Mouse (Mus musculus): ENCODE measurements around the gene Capn1. TPM values are rescaled to one million over a fixed set of nuclear protein-coding genes. Genes with fewer than 3 reads are reported as not detected.

Gene Capn1
- total and polyA plus RNA-seq, 3 experiments: 42.5 to 75.2 TPM; not detected in 1

DNA sequence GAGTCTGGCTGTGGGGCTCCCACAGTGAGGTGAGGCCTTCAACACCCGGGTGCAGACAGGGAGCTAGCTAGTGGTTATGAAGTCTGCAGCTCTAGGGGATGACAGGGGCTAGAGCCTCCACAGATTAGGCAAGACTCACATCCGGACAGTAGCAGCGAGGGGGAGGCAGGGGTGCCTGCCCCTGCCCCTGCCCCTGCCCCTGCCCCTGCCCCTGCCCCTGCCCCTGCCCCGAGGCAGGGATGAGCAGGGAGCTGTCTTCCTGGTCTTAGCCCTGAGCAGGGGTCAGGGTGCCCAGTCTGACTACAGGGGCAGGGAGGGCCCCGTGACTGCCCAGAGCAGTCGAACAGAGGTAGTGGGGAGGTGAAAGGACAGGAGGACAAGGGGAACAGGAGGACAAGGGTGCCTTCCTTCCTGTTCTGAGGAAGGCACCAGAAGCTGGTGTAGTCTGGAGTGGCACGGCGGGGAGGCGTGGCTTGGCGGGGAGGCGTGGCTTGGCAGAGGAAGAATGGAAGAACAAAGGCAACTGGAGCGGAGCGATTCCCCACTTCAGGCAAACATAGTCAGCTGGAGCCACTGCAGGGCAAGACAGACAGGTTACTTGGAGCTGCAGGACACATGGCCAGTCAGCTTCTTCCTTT is 26.8 kb downstream of the Capn1 start:
- H3K9me3 ChIP-seq (replicated peaks; ENCODE audit: insufficient read depth, low read length): no peaks in the 10 kb centered on the region
- no peak for TF ChIP-seq ZNF384 (IDR thresholded peaks at IDR 0.05; ENCODE audit: low read depth, low read length)
- TF ChIP-seq TBP (IDR thresholded peaks at IDR 0.05; ENCODE audit: low read depth, low read length): no peak
- TF ChIP-seq EP300 (IDR thresholded peaks at IDR 0.05; ENCODE audit: low read depth in 1 of 2, low read length in 2 of 2): no peak
- no peak for TF ChIP-seq E2F4 (IDR thresholded peaks at IDR 0.05; ENCODE audit: borderline replicate concordance, low read depth, low read length)
- no peak for TF ChIP-seq POLR2A (IDR thresholded peaks at IDR 0.05; ENCODE audit: control insufficient read depth in 1 of 2, insufficient read depth in 1 of 2, low read depth in 1 of 2, low read length in 2 of 2, poor library complexity in 1 of 2)
- TF ChIP-seq SMC3 (IDR thresholded peaks at IDR 0.05; ENCODE audit: low read depth, low read length): no peak
- TF ChIP-seq SIN3A (IDR thresholded peaks at IDR 0.05; ENCODE audit: low read length): no peak
- TF ChIP-seq MAFK (IDR thresholded peaks at IDR 0.05; ENCODE audit: borderline replicate concordance, low read depth, low read length): no peak
- no peak for TF ChIP-seq TAL1 (IDR thresholded peaks at IDR 0.05; ENCODE audit: low read length)
- no peak for TF ChIP-seq NRF1 (IDR thresholded peaks at IDR 0.05; ENCODE audit: insufficient read depth, low read depth, low read length, poor library complexity, severe bottlenecking)
- TF ChIP-seq CHD1 (IDR thresholded peaks at IDR 0.05; ENCODE audit: low read depth, low read length): no peak
- TF ChIP-seq CTCF (IDR thresholded peaks at IDR 0.05 in 2 of 3, conservative IDR thresholded peaks at IDR 0.05 in 1 of 3; ENCODE audit: control insufficient read depth in 1 of 3, insufficient read depth in 1 of 3, low read depth in 2 of 3, low read length in 3 of 3, poor library complexity in 1 of 3, severe bottlenecking in 1 of 3): no peak
- no peak for TF ChIP-seq ZMIZ1 (IDR thresholded peaks at IDR 0.05; ENCODE audit: low read depth, low read length)
- no peak for TF ChIP-seq MYC (IDR thresholded peaks at IDR 0.05; ENCODE audit: low read depth, low read length)
- no peak for TF ChIP-seq NELFE (IDR thresholded peaks at IDR 0.05; ENCODE audit: low read depth, low read length)
- H3K36me3 ChIP-seq (ENCODE audit: control insufficient read depth in 1 of 2, insufficient read depth in 2 of 2, low read length in 2 of 2): peaks cover 0 to 8% of the 10 kb centered on the region in 2 experiments; a peak in 3 of 4 replicates
- H3K9ac ChIP-seq (ENCODE audit: control insufficient read depth, low read depth, low read length, poor library complexity, severe bottlenecking): no peak overlapping the region
- H3K4me1 ChIP-seq (ENCODE audit: control insufficient read depth in 1 of 2, insufficient read depth in 2 of 2, low read length in 2 of 2): peaks cover 3 to 15% of the 10 kb centered on the region in 2 experiments
- no peak for DNase-seq (ENCODE audit: low read depth, low spot score)
- no peaks in the 10 kb centered on the region for H3K79me2 ChIP-seq (ENCODE audit: control insufficient read depth, insufficient read depth, low read length, poor library complexity)
- H3K4me3 ChIP-seq (ENCODE audit: control insufficient read depth in 1 of 2, insufficient read depth in 1 of 2, low read depth in 2 of 2, low read length in 2 of 2): no peak overlapping the region
- peak overlapping the region; percentile 21; the same call in 1 of the 2 replicates for H3K27ac ChIP-seq (ENCODE audit: control insufficient read depth, low read depth, low read length)
- no peaks in the 10 kb centered on the region for H3K27me3 ChIP-seq (ENCODE audit: control insufficient read depth in 1 of 2, insufficient read depth in 2 of 2, low read length in 2 of 2)

DNA sequence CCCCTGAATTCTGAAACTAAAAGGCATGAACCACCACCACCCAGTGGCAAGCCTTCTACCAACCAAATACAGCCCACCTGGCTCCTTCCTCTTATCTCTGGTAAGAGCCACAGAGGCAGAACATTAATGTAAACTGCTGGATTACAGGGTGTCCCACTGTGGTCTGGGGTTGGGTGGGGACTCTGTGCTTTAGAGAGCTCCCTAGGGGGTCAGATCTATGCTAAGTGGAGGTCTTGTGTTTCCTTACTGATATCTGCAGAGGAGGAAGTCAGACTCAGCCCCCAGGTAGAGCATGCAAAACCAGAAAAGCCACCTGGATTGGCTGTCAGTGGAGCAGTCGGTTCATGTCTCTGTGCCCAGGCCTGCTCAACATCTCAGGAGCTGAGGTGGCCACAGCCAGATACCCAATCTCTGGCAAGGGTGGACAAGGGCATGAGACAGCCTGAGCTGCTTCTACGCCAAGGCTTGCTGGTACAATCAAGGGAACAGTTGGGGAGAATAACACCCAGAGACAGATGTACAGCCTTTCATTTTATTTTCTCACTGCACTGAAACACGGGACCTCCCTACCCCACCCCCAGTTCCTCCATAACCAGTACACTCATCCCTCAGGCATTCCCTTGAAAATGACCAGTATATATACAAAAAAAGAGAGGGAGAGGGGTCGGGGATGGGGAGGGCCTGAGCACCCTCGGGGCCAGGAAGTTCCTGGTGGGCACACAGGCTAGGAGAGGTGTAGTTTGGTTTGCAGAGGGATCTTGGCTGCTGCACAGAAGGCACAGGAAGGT is 27.5 kb downstream of the Capn1 start:
- Histone ChIP-seq H3K9me3 (replicated peaks; ENCODE audit: insufficient read depth, low read length) (no peaks in the 10 kb centered on the region), H3K79me2 (ENCODE audit: control insufficient read depth, insufficient read depth, low read length, poor library complexity) (no peaks in the 10 kb centered on the region), H3K4me3 (ENCODE audit: control insufficient read depth in 1 of 2, insufficient read depth in 1 of 2, low read depth in 2 of 2, low read length in 2 of 2) (no peak overlapping the region), H3K27ac (ENCODE audit: control insufficient read depth, low read depth, low read length) (peak overlapping the region; percentile 21; the same call in 1 of the 2 replicates), H3K4me1 (ENCODE audit: control insufficient read depth in 1 of 2, insufficient read depth in 2 of 2, low read length in 2 of 2) (peaks cover 3 to 15% of the 10 kb centered on the region in 2 experiments), H3K36me3 (ENCODE audit: control insufficient read depth in 1 of 2, insufficient read depth in 2 of 2, low read length in 2 of 2) (peaks cover 0 to 8% of the 10 kb centered on the region in 2 experiments; a peak in 3 of 4 replicates), H3K9ac (ENCODE audit: control insufficient read depth, low read depth, low read length, poor library complexity, severe bottlenecking) (no peak overlapping the region), H3K27me3 (ENCODE audit: control insufficient read depth in 1 of 2, insufficient read depth in 2 of 2, low read length in 2 of 2) (no peaks in the 10 kb centered on the region)
- peak; percentile 81 for DNase-seq (ENCODE audit: low read depth, low spot score)
- TF ChIP-seq CTCF (IDR thresholded peaks at IDR 0.05 in 2 of 3, conservative IDR thresholded peaks at IDR 0.05 in 1 of 3; ENCODE audit: control insufficient read depth in 1 of 3, insufficient read depth in 1 of 3, low read depth in 2 of 3, low read length in 3 of 3, poor library complexity in 1 of 3, severe bottlenecking in 1 of 3) (no peak), POLR2AphosphoS5 (IDR thresholded peaks at IDR 0.05; ENCODE audit: borderline replicate concordance, low read depth, low read length) (no peak), GATA1 (IDR thresholded peaks at IDR 0.05; ENCODE audit: low read depth, low read length) (peak; percentile 44; the same call in 1 of the 2 replicates), USF1 (IDR thresholded peaks at IDR 0.05; ENCODE audit: low read depth, low read length) (no peak), ELF1 (IDR thresholded peaks at IDR 0.05; ENCODE audit: low read depth, low read length) (no peak), KAT2A (conservative IDR thresholded peaks at IDR 0.05; ENCODE audit: low read depth, low read length) (no peak), TCF12 (IDR thresholded peaks at IDR 0.05; ENCODE audit: low read depth, low read length) (peak; percentile 76), SMC3 (IDR thresholded peaks at IDR 0.05; ENCODE audit: low read depth, low read length) (no peak), MEF2A (IDR thresholded peaks at IDR 0.05; ENCODE audit: extremely low read depth, insufficient replicate concordance, low read depth, low read length, poor library complexity, severe bottlenecking) (no peak), POLR2A (IDR thresholded peaks at IDR 0.05; ENCODE audit: control insufficient read depth in 1 of 2, insufficient read depth in 1 of 2, low read depth in 1 of 2, low read length in 2 of 2, poor library complexity in 1 of 2) (no peak), SIN3A (IDR thresholded peaks at IDR 0.05; ENCODE audit: low read length) (peak; percentile 45; the same call in 1 of the 2 replicates), JUND (IDR thresholded peaks at IDR 0.05; ENCODE audit: low read depth, low read length) (no peak), RAD21 (IDR thresholded peaks at IDR 0.05; ENCODE audit: low read depth, low read length) (no peak), HCFC1 (IDR thresholded peaks at IDR 0.05; ENCODE audit: low read depth, low read length) (no peak), GABPA (IDR thresholded peaks at IDR 0.05; ENCODE audit: low read depth, low read length) (no peak), MXI1 (IDR thresholded peaks at IDR 0.05; ENCODE audit: low read depth, low read length) (no peak), TAL1 (IDR thresholded peaks at IDR 0.05; ENCODE audit: low read length) (peak; percentile 49), EP300 (IDR thresholded peaks at IDR 0.05; ENCODE audit: low read depth in 1 of 2, low read length in 2 of 2) (peak; percentile 55 to 59)

All from MEL (cell line).